Mouse (Mus musculus) myocyte (in vitro differentiated cells): ENCODE measurements around the gene Ccna1. TPM values are rescaled to one million over a fixed set of nuclear protein-coding genes. Genes with fewer than 3 reads are reported as not detected.

Experiments used
- H3K27me3 ChIP-seq: one replicate; pipeline ENCODE4 v1.6.1; 2011; ENCODE audit not compliant: control insufficient read depth, insufficient read depth, insufficient read length
- H3K36me3 ChIP-seq: one replicate; pipeline ENCODE4 v1.6.1; 2011; ENCODE audit not compliant: control insufficient read depth, insufficient read depth
- H3K4me2 ChIP-seq: one replicate; pipeline ENCODE4 v1.6.1; 2011; ENCODE audit warnings: low read depth, control low read depth
- H3K4me3 ChIP-seq: one replicate; pipeline ENCODE4 v1.5.1; 2011; ENCODE audit warnings: mild to moderate bottlenecking, control low read depth, moderate library complexity
- H3K79me2 ChIP-seq: one replicate; pipeline ENCODE4 v1.6.1; 2011; ENCODE audit not compliant: control insufficient read depth, insufficient read depth
- H3ac ChIP-seq: one replicate; pipeline ENCODE4 v1.6.1; 2011; ENCODE audit not compliant: control insufficient read depth, insufficient read length
- CEBPB ChIP-seq: IDR thresholded peaks from 2 replicates; pipeline ENCODE4 v1.6.1; 2011; ENCODE audit warnings: mild to moderate bottlenecking, moderate library complexity; ENCODE audit not compliant: poor library complexity, insufficient read depth, severe bottlenecking
- E2F4 ChIP-seq: IDR thresholded peaks from one replicate; pipeline ENCODE4 v1.6.1; 2011; ENCODE audit warnings: mild to moderate bottlenecking, control low read depth, moderate library complexity; ENCODE audit not compliant: insufficient read depth
- MAX ChIP-seq: IDR thresholded peaks from one replicate; pipeline ENCODE4 v1.6.1; 2011; ENCODE audit warnings: low read depth, mild to moderate bottlenecking, control low read depth
- MYOD1 ChIP-seq, 3 experiments: IDR thresholded peaks; one replicate each; pipeline ENCODE4 v1.6.1; 2011; ENCODE audit warnings: control low read depth in 2 of 3, low read depth in 2 of 3, mild to moderate bottlenecking in 2 of 3, moderate library complexity in 1 of 3; ENCODE audit not compliant: insufficient read length in 2 of 3, control insufficient read depth in 1 of 3
- MYOG ChIP-seq, 3 experiments: IDR thresholded peaks; one replicate each; pipeline ENCODE4 v1.6.1; 2011; ENCODE audit warnings: control low read depth in 2 of 3, low read depth in 2 of 3, mild to moderate bottlenecking in 2 of 3; ENCODE audit not compliant: insufficient read length in 2 of 3, control insufficient read depth in 1 of 3, insufficient read depth in 1 of 3
- POLR2A ChIP-seq: IDR thresholded peaks from one replicate; pipeline ENCODE4 v1.6.1; 2011; ENCODE audit warnings: low read depth, mild to moderate bottlenecking, control low read depth, moderate library complexity; ENCODE audit not compliant: insufficient read length
- POLR2AphosphoS2 ChIP-seq: IDR thresholded peaks from one replicate; pipeline ENCODE4 v1.6.1; 2011; ENCODE audit warnings: low read depth, control low read depth; ENCODE audit not compliant: insufficient read length
- REST ChIP-seq: IDR thresholded peaks from one replicate; pipeline ENCODE4 v1.6.1; 2011; ENCODE audit warnings: mild to moderate bottlenecking, control low read depth, moderate library complexity; ENCODE audit not compliant: insufficient read depth, insufficient read length
- SRF ChIP-seq: IDR thresholded peaks from one replicate; pipeline ENCODE4 v1.6.1; 2011; ENCODE audit warnings: low read depth; ENCODE audit not compliant: control insufficient read depth, insufficient read length
- TCF12 ChIP-seq: IDR thresholded peaks from one replicate; pipeline ENCODE4 v1.6.1; 2011; ENCODE audit warnings: mild to moderate bottlenecking, control low read depth; ENCODE audit not compliant: poor library complexity, insufficient read depth, severe bottlenecking
- TCF3 ChIP-seq: IDR thresholded peaks from one replicate; pipeline ENCODE4 v1.6.1; 2011; ENCODE audit warnings: low read depth, control low read depth; ENCODE audit not compliant: insufficient read length
- USF1 ChIP-seq: IDR thresholded peaks from one replicate; pipeline ENCODE4 v1.6.1; 2011; ENCODE audit warnings: low read depth, mild to moderate bottlenecking, control low read depth, moderate library complexity
- polyA plus RNA-seq: library from polyadenylated mRNA; unstranded; fragments of >200 nt; fragmentation: generic; extraction: Trizol; gene quantifications from one replicate; pipeline ENCODE4 v1.2.1, GENCODE M21; 2012; ENCODE audit warnings: missing spikeins

Ccna1 gene
- polyA plus RNA-seq, 1 experiment = not detected

DNA sequence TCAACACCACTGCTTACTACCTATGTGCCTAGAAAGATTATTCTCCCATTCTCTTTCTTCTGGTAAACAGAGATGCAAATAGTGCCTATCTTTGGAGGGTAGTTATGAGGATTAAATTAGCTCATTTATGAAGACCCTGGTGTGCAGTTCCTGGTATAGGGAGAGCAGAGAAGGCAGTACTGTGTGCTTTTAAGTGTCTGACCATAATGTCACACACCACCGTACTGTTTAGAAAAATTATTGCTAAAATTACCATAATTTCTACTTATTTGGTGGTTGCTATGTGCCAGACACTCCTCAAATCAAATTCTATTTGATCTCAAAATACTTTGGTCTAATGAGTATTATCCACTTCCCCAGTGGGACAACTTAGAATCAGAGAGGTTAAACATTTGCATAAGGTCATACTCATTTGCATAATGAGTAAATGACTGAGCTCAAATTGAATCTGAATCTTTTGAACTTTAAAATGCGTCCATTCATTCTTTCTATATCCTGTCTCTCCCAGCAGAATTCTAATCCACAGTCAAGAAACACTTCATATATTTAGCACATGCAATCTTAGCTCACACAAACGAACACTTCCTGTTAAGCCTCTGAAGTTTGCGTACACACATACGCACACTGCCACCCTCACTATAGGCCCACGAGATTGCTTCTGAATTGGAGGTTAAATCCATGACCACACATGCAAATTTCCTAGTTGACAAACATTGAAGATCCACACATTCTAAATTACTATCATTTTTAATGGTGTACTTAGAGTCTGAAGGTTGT is 46.1 kb downstream of the Ccna1 start:
- H3K4me3 ChIP-seq = no peak overlapping the region
- no peaks in the 10 kb centered on the region for H3K79me2 ChIP-seq
- H3K4me2 ChIP-seq = no peak overlapping the region
- peaks cover 2% of the 10 kb centered on the region for H3K27me3 ChIP-seq
- no peak for TF ChIP-seq POLR2AphosphoS2
- H3K36me3 ChIP-seq = no peaks in the 10 kb centered on the region
- H3ac ChIP-seq = no peak overlapping the region

DNA sequence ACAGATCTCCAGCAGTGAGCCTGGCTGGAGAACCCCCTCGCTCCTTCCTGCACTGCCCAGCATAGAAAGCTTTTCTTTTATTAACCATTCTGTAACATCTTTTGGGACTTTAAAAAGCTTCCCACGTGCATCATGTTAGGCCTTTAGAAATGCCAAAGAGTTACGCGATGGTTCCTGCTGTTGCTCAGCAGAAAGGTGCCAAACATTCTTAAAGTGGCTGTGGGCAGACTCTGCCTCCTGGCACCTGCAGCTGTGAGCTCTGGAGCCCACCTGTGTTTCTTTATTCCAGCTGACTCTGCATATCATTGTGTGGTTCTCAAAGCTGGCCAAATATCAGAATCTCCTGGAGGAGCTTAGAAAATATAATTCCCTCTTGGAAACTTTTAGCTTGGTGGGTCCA is 51.3 kb downstream of the Ccna1 start:
- H3K79me2 ChIP-seq = no peaks in the 10 kb centered on the region
- no peak overlapping the region for H3K4me2 ChIP-seq
- H3ac ChIP-seq = no peak overlapping the region
- TF ChIP-seq REST (no peak), TCF3 (no peak), MYOD1 (IDR thresholded peaks at IDR 0.05; ENCODE audit: control insufficient read depth in 1 of 3, insufficient read length in 2 of 3, low read depth in 2 of 3) (no peak), POLR2A (no peak), SRF (no peak), POLR2AphosphoS2 (no peak), E2F4 (no peak), TCF12 (no peak)
- no peaks in the 10 kb centered on the region for H3K36me3 ChIP-seq
- peaks cover 6% of the 10 kb centered on the region for H3K27me3 ChIP-seq
- H3K4me3 ChIP-seq = no peak overlapping the region

- Histone ChIP-seq H3ac (no peak overlapping the region), H3K4me3 (no peak overlapping the region), H3K79me2 (no peaks in the 10 kb centered on the region), H3K4me2 (no peak overlapping the region), H3K36me3 (no peaks in the 10 kb centered on the region), H3K27me3 (peaks cover 6% of the 10 kb centered on the region)
- TF ChIP-seq SRF (no peak), POLR2AphosphoS2 (no peak), MYOD1 (IDR thresholded peaks at IDR 0.05; ENCODE audit: control insufficient read depth in 1 of 3, insufficient read length in 2 of 3, low read depth in 2 of 3) (no peak), CEBPB (no peak), TCF12 (no peak), REST (no peak), TCF3 (no peak), E2F4 (no peak), POLR2A (no peak), MYOG (IDR thresholded peaks at IDR 0.05; ENCODE audit: control insufficient read depth in 1 of 3, insufficient read depth in 1 of 3, insufficient read length in 2 of 3, low read depth in 2 of 3) (no peak), MAX (no peak), USF1 (no peak)
These were observed 53.6 kb downstream of the Ccna1 start for GRCm38 (mm10) chr3:55001677-55002076.

Other genes with a start within 250 kb of the Ccna1 start
- 24.3 TPM for gene Rfxap, start 247.7 kb downstream of the Ccna1 start, polyA plus RNA-seq
- not detected for gene Sertm1, start 139.6 kb downstream of the Ccna1 start, polyA plus RNA-seq
- gene Spg20, start 56.6 kb upstream of the Ccna1 start, polyA plus RNA-seq = 49.3 TPM
- gene Ccdc169, start 81.8 kb upstream of the Ccna1 start, polyA plus RNA-seq = 0.12 TPM
- gene Sohlh2, start 126.5 kb upstream of the Ccna1 start, polyA plus RNA-seq = 3.1 TPM
- gene Dclk1, start 186.9 kb upstream of the Ccna1 start, polyA plus RNA-seq = 70.4 TPM